Mouse (Mus musculus): ENCODE results near the gene Pacrg. TPM values are rescaled to one million over a fixed set of nuclear protein-coding genes. Genes with fewer than 3 reads are reported as not detected.
A peak's percentile ranks its signal among the peaks of the same experiment; 100 is the strongest.

The Pacrg gene
- total RNA-seq, 2 experiments from 2014 or later = 2.1 to 2.7 TPM

GRCm38 (mm10) chr17:10497781-10498420, 342.2 kb downstream of the Pacrg start:
- peak in 1 of 2 experiments; percentile 23 for DNase-seq (ENCODE audit: low spot score in 2 of 2)

GRCm38 (mm10) chr17:10496066-10496465, 344.0 kb downstream of the Pacrg start:
- no peak for DNase-seq (ENCODE audit: low spot score in 2 of 2)

GRCm38 (mm10) chr17:10495588-10495987, 344.5 kb downstream of the Pacrg start:
- DNase-seq (ENCODE audit: low spot score in 2 of 2) = no peak

- peak in 1 of 2 experiments; percentile 17 for DNase-seq (ENCODE audit: low spot score in 2 of 2)
These were observed 347.0 kb downstream of the Pacrg start for GRCm38 (mm10) chr17:10493124-10493523.

GRCm38 (mm10) chr17:10490374-10491169, 349.5 kb downstream of the Pacrg start:
- no peak for DNase-seq (ENCODE audit: low spot score in 2 of 2)

GRCm38 (mm10) chr17:10488873-10489272, 351.2 kb downstream of the Pacrg start:
- DNase-seq (ENCODE audit: low spot score in 2 of 2) = no peak

GRCm38 (mm10) chr17:10483945-10484546, 356.1 kb downstream of the Pacrg start:
- DNase-seq (ENCODE audit: low spot score in 2 of 2) = no peak

- DNase-seq (ENCODE audit: low spot score in 2 of 2) = no peak
These were observed 359.0 kb downstream of the Pacrg start for GRCm38 (mm10) chr17:10481081-10481480.

GRCm38 (mm10) chr17:10479020-10479707, 360.9 kb downstream of the Pacrg start:
- DNase-seq (ENCODE audit: low spot score in 2 of 2) = no peak

- no peak for DNase-seq (ENCODE audit: low spot score in 2 of 2)
These were observed 361.7 kb downstream of the Pacrg start for GRCm38 (mm10) chr17:10478377-10478776.

GRCm38 (mm10) chr17:10476807-10477206, 363.3 kb downstream of the Pacrg start:
- DNase-seq (ENCODE audit: low spot score in 2 of 2) = no peak

GRCm38 (mm10) chr17:10474972-10475371, 365.1 kb downstream of the Pacrg start:
- DNase-seq (ENCODE audit: low spot score in 2 of 2) = no peak

GRCm38 (mm10) chr17:10473826-10474384, 366.2 kb downstream of the Pacrg start:
- DNase-seq (ENCODE audit: low spot score in 2 of 2) = no peak

GRCm38 (mm10) chr17:10473175-10473574, 366.9 kb downstream of the Pacrg start:
- peak; percentile 55 to 66 for DNase-seq (ENCODE audit: low spot score in 2 of 2)

- DNase-seq (ENCODE audit: low spot score in 2 of 2) = no peak
These were observed 370.1 kb downstream of the Pacrg start for GRCm38 (mm10) chr17:10469874-10470568.

GRCm38 (mm10) chr17:10467102-10467501, 373.0 kb downstream of the Pacrg start:
- no peak for DNase-seq (ENCODE audit: low spot score in 2 of 2)

GRCm38 (mm10) chr17:10465467-10465866, 374.6 kb downstream of the Pacrg start:
- DNase-seq (ENCODE audit: low spot score in 2 of 2) = no peak

GRCm38 (mm10) chr17:10464700-10465099, 375.4 kb downstream of the Pacrg start:
- no peak for DNase-seq (ENCODE audit: low spot score in 2 of 2)

- no peak for DNase-seq (ENCODE audit: low spot score in 2 of 2)
These were observed 376.5 kb downstream of the Pacrg start for GRCm38 (mm10) chr17:10463626-10464025.

GRCm38 (mm10) chr17:10460916-10461315, 379.2 kb downstream of the Pacrg start:
- no peak for DNase-seq (ENCODE audit: low spot score in 2 of 2)
